Mouse (Mus musculus): ENCODE results near the gene Gm49510.
A peak's percentile ranks its signal among the peaks of the same experiment; 100 is the strongest.

Gene Gm49510

GRCm38 (mm10) chr15:78947657-78948056 lies 48.2 kb downstream of the Gm49510 start, which contains the start of gene Triobp:
TSS of gene Triobp (plus strand) at chr15:78947724.
- peak; percentile 38 for DNase-seq (ENCODE audit: low spot score)

GRCm38 (mm10) chr15:78948152-78948725 lies 48.8 kb downstream of the Gm49510 start:
- DNase-seq (ENCODE audit: low spot score) = no peak

GRCm38 (mm10) chr15:78948883-78949282 lies 49.4 kb downstream of the Gm49510 start:
- DNase-seq (ENCODE audit: low spot score) = no peak

- no peak for DNase-seq (ENCODE audit: low spot score)
Measured at GRCm38 (mm10) chr15:78955663-78956062, 56.2 kb downstream of the Gm49510 start.

- DNase-seq (ENCODE audit: low spot score) = no peak
Measured at GRCm38 (mm10) chr15:78956351-78956750, 56.9 kb downstream of the Gm49510 start.

GRCm38 (mm10) chr15:78957021-78957420 lies 57.6 kb downstream of the Gm49510 start:
- DNase-seq (ENCODE audit: low spot score) = no peak

- no peak for DNase-seq (ENCODE audit: low spot score)
Measured at GRCm38 (mm10) chr15:78959537-78959936, 60.1 kb downstream of the Gm49510 start.

GRCm38 (mm10) chr15:78960088-78960487 lies 60.6 kb downstream of the Gm49510 start:
- no peak for DNase-seq (ENCODE audit: low spot score)

GRCm38 (mm10) chr15:78962885-78963284 lies 63.4 kb downstream of the Gm49510 start:
- no peak for DNase-seq (ENCODE audit: low spot score)

All from urinary bladder, postnatal 10 days (tissue).